Mouse (Mus musculus) urinary bladder, postnatal 14 days (tissue): ENCODE results near the gene Cdk17.

Experiments
- DNase-seq: peaks from one replicate; pipeline ENCODE4 v3.0.0; 2021; ENCODE audit warnings: low spot score

The Cdk17 gene

DNA sequence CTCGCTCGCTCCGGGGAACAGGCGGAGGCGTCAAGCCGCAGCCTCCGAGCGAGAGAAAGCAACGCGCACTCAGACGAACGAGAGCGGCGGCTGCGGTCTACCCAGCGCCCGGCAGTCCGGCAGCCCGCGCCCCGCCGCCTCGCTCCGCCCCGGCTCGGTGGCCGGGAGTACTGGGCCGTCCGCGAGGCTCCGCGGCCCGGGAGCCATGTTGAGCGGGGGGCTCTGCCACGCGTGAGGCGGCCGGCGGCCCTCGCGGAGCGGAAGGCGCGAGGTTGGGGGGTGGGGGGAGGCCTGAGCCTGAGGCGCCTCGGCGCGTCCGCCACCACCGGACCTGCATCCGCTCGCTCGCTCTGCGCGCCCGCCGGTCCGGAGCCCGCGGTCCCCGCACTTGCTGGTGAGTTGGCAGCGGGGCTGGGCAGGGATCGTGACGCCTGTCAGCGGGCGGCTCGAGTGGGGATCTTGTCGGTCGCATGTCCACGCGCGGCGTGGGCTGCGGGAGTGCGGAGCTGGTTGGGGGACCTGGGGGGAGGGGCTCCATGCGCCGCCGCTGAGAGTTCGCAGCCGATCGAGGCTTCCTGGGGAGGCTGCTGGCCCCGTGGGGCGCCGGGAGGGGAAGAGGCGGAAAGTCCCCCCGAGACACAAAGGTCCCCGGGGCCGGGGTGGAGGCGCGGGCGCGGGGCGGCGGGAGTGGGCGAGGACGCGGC lies at the start of gene Cdk17:
Cdk17 (plus strand) TSS at position 69 of the 704 bp plus-strand sequence.
- peak; percentile 64 for DNase-seq

- no peak for DNase-seq
These were observed 49.3 kb upstream of the Cdk17 start for GRCm38 (mm10) chr10:93111412-93111811.

DNA sequence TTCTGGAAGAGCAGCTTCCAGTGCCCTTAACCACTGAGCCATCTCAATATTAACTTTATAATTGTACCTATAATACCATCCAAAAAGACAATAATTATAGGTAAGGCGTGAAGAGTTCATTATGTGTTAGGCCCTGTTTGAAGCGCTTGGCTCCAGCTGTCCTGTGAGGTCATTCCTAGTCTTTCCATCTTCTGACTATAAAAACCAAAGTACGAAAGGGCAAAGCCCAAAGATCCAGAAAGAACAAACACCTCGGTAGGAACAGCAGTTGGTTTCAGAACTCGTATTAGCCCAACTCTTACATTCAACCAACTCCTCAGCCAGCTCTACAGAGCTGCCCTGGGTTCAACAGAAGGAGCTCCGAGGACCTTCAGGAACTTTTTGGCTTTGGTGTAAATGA lies 48.7 kb upstream of the Cdk17 start:
- DNase-seq, result no peak

DNA sequence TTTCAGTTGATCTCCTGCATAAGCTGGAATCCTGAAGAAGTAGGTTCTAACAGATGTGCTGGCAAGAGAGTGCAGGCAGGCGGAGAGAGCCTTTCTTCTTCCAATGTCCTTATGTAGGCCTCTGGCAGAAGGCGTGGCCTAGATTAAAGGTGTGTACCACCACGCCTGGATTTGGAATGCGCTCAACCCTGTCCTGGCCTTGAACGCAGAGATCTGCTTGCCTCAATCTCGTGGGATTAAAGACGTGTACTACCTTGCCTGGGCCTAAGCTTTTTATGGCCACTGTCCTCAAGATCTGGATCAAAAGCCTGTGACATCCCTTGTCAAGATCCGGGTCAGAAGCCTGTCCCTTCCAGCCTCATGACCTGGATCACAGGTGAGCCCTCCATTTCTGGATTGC lies 46.7 kb upstream of the Cdk17 start:
- no peak for DNase-seq

- no peak for DNase-seq
These were observed 45.9 kb upstream of the Cdk17 start for GRCm38 (mm10) chr10:93114782-93115181.

DNA sequence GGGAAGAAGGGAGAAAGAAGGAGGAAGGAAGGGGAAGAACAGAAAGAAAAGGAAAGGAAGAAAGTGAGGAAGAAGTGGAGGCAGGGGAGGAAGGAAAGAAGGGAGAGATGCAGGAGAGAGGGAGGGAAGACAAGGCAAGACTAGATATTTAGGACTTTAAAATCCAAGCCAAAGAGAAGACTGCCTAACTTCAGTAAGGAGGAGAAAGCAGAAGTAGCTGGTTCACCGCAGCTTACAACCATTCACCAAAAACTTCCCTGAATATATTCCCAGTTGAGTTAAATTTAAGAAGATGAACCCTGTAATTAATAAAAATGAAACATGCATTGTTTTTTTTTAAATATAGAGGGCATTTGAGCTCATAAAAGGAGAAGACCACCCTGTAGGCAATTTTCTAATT lies 44.9 kb upstream of the Cdk17 start:
- no peak for DNase-seq

DNA sequence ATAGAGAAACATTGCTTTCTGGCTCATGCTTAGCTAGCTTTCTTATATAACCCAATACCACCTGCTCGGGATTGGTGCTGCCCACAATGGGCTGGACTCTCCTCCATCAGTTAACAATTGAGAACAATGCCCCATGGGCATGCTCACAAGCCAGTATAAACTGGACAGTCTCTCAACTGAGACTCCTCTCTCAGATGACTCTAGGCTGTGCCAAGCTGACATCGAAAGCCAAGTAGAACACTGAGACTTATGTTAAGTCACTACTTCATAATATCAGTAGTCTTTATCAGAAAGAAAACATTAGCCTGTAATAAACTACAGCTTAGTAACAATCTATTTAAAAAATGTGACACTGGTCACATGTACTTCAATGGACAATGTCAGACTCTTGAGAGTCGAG lies 44.0 kb upstream of the Cdk17 start:
- DNase-seq, result no peak

DNA sequence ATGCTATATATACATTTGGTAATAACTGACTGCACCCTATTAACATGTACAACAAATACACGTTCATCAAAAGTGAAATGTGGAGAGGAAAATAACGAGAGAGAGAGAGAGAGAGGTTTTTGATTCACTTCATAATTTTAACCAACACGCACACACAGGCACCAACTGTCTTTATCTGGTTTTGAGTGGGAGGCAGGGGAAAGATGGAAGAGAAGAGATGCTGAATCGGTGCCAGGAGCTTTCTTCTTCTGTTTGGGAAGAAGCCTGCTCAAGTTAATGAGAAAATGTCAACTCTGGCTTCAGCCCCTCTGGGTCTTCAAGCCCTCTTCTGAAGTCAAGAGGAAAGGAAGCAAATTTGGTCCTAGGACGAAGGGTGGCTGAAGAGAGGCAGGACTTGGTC lies 40.9 kb upstream of the Cdk17 start:
- no peak for DNase-seq

- no peak for DNase-seq
These were observed 39.3 kb upstream of the Cdk17 start for GRCm38 (mm10) chr10:93121262-93121860.

GRCm38 (mm10) chr10:93122399-93123184 lies 38.1 kb upstream of the Cdk17 start:
- no peak for DNase-seq

DNA sequence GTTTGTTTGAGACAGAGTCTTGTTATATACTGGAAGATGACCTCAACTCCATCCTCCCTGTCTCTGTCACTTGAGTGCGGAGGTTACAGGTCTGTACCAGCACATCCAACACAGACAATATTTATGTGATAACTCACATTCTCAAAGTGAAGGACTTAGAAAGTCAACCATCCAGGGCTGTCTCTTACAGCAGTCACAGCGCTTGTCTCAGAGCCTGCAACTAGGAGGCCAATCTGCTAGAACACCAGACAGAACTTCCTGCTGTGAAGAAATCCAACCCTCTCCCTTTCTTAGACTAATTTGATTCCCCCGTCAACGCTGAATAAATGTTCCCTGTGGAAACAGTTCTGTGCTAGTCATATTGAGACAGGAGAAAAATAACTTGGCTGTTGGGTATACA lies 37.4 kb upstream of the Cdk17 start:
- no peak for DNase-seq

GRCm38 (mm10) chr10:93123957-93124613 lies 36.6 kb upstream of the Cdk17 start:
- DNase-seq, result peak; percentile 20

DNA sequence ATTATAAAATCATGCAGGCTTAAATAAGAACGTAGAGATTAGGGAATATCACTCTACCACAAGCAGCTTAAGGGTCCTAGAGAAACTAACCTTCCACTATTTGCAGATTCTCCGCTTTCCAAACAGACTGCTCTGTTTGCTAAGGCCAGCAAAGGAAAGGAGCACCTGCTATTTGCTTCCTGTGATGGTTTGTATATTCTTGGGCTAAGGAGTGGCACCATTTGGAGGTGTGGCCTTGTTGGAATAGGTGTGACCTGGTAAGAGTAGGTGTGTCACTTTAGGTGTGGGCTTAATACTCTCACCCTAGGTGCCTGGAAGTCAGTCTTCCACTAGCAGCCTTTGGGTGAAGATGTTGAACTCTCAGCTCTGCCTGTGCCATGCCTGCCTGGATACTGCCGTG lies 34.6 kb upstream of the Cdk17 start:
- no peak for DNase-seq

DNA sequence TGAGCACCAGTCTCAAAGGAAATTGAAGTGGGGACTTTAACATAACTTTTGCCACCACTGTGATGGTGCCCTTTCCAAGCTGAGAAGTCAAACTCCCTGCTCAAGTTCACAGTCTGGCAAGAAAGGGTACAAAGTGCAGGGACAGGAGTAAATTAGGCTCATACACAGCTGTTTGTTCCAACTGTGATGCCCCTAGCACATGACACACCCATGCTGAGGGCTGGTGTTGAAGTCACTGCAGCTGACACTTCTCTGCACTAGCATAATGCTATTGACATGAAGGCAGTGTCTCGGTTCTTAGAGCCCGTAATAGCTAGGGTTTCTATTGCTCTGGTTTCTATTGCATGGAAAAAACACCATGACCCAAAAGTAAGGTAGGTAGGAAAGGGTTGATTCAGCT lies 32.1 kb upstream of the Cdk17 start:
- DNase-seq, result no peak

GRCm38 (mm10) chr10:93129345-93129744 lies 31.3 kb upstream of the Cdk17 start:
- no peak for DNase-seq

DNA sequence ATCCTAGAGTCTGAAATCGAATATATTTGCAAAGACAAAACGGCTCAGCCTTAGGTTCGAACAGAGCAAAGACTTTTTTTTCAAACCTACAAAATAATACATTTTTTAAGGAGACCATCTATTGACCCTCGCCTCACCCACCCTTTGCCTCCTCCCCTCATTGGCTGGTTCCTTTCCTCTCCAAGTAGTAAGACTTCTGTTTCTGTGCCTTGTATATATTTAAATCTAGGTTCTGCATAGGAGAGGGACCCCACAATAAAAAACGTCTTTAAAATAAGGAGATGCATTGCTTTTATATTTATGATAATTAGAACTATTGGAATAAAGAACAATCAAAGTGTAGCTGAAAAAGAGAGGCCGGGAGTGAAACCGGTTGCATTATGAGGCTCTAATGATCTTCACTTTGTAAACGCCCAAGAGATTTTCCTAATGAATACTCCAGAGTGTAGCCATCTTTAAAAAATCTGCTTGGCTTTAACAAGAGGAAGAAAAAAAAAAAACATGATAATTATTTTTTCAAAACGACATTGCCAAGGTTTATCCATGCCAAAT lies 30.7 kb upstream of the Cdk17 start:
- DNase-seq, result no peak

GRCm38 (mm10) chr10:93130456-93130940 lies 30.2 kb upstream of the Cdk17 start:
- DNase-seq, result peak; percentile 25

- no peak for DNase-seq
These were observed 28.7 kb upstream of the Cdk17 start for GRCm38 (mm10) chr10:93131865-93132566.

- DNase-seq, result no peak
These were observed 21.9 kb upstream of the Cdk17 start for GRCm38 (mm10) chr10:93138730-93139129.

DNA sequence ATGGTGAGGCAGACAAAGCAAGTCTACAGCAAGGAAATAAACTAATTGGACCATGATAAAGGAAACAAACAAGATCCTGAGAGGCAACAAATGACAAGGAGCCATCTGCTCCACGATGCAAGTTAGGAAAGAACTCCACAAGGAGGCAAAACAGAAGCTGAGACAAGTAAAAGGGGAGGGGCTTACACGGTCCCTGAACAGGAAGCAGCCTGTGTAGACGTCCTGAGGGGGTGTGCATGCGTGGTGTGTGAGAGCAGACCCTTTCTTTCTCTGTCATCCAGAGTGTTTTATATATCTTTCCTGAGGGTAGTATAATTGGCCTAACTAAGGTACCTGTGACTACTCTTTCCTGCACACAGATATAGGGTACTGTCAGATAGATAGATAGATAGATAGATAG lies 19.9 kb upstream of the Cdk17 start:
- no peak for DNase-seq

GRCm38 (mm10) chr10:93142600-93143284 lies 17.9 kb upstream of the Cdk17 start:
- DNase-seq, result no peak
